Mouse (Mus musculus): ENCODE results near the gene Gm15557. TPM values are rescaled to one million over a fixed set of nuclear protein-coding genes. Genes with fewer than 3 reads are reported as not detected.
"Not testable (repeated sequence)": the region's sequence is repeated elsewhere in the genome, so short reads cannot be mapped to it uniquely, and the experiment has no call there.

Gm15557 gene
- total RNA-seq (2018; cell fraction: chromatin; rRNA removed) = not detected
- total RNA-seq (2018; cell fraction: cytosol; rRNA removed) = not detected
- total RNA-seq (2018; cell fraction: nucleus; rRNA removed) = not detected
- polyA plus RNA-seq (2018) = not detected in 3 replicates

DNA sequence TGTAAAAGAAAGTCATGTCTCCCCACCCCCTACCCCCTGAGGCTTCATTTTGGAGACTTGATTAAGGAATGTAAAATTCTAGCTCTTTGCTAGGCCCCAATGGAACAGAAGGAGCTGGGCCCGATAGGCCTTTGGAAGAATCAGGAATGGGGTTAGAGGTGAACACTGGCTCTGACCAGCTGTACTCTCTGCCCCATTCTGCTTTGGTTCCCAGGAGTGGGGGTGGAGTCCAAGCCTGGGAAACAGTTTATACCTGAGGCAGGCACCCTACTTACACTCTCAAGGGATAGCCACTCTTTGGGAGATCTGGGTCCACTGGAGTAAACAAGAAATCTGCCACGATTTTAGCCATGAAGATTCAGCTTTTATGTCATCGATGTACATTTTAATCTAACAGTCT, at the start of gene Gm15557:
Gm15557 (plus strand) TSS at position 48 of the 400 bp plus-strand sequence.
- H3K27ac ChIP-seq = no peak within 1 kb of the TSS
- H3K4me3 ChIP-seq (ENCODE audit: inconsistent target) = no peak within 1 kb of the TSS
- no peaks in the 10 kb centered on the region for H3K36me3 ChIP-seq (ENCODE audit: inconsistent target)
- WGBS (ENCODE audit: missing documents) = 93% methylated on average over 3 of the region's 3 CpGs
- no peaks in the 10 kb centered on the region for H3K79me2 ChIP-seq (ENCODE audit: inconsistent target)

DNA sequence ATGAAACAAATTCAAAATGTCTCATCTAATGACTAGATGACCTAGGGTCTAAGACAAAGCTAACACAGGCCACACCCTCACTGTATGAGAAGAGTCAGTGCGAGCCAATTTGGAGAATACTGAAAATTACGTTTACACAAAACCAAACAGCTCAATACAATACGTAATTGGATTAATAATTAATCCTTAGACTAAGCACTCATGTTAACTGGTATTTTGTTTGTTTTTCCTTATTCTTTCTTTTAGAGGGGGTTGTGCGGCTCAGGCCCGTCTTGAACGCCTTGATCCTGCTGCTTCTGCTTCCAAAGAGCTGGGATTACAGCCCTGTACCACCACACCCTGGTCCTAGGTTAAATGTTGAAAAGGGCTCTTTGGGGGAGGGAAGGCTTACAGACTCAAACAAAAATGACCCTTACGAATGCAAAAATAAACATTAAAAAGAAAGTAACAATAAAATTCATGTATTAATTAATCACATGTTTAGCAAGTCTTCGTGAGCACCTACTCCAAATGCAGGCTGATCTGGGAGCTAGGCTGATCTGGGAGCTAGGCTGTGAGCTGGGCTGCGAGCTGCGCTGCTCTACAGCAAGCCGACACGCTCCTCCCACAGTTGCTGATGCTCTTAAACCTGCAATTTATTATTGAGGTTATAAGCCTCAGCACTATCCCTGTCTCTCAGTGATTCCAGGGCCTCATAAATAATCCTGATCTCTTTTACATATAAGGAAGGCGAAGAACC, 46.1 kb upstream of the Gm15557 start:
- no peak overlapping the region for H3K4me3 ChIP-seq (ENCODE audit: inconsistent target)
- 0 out of 2 replicates have a peak, but pooled peaks cover 14% of the 10 kb centered on the region for H3K36me3 ChIP-seq (ENCODE audit: inconsistent target)
- 95% methylated on average over 13 of the region's 13 CpGs for WGBS (ENCODE audit: missing documents)
- no peaks in the 10 kb centered on the region for H3K79me2 ChIP-seq (ENCODE audit: inconsistent target)
- no peak overlapping the region for H3K27ac ChIP-seq

DNA sequence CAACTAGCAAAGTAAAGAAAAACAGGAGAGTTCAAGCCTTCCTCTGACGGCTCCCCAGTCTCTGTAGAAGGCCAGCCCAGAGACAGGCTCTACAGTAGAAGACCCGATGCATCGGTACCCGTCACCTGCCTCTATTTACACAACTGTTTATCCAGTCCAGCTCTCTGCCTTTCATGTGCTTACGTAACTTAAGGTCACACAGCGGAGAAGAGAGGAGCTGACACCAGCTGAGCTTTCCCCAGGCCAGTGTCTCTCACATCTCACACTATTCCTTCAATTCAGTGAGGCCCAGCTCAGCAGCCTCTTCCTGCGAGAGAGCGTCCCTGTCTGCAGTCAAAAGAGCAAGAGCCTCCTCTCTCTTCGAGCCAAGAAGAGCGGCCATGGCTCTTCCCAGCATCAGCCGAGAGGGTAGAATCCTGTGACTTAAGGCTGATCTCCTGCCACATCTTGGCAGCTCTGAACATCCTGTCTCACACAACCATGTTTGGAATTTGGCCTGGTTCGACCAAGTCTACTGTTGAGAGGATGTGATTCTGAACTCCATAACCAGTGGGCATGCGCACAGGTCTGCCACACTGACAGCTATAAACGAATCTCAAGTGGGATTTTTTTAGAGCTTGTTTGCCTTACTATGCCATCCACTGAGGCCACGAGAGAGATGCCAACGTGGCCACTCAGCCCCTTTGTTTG, 45.3 kb upstream of the Gm15557 start:
- H3K4me3 ChIP-seq (ENCODE audit: inconsistent target) = no peak overlapping the region
- H3K36me3 ChIP-seq (ENCODE audit: inconsistent target) = 0 out of 2 replicates have a peak, but pooled peaks cover 18% of the 10 kb centered on the region
- H3K27ac ChIP-seq = no peak overlapping the region
- H3K79me2 ChIP-seq (ENCODE audit: inconsistent target) = no peaks in the 10 kb centered on the region
- 97% methylated on average over 16 of the region's 16 CpGs for WGBS (ENCODE audit: missing documents)

DNA sequence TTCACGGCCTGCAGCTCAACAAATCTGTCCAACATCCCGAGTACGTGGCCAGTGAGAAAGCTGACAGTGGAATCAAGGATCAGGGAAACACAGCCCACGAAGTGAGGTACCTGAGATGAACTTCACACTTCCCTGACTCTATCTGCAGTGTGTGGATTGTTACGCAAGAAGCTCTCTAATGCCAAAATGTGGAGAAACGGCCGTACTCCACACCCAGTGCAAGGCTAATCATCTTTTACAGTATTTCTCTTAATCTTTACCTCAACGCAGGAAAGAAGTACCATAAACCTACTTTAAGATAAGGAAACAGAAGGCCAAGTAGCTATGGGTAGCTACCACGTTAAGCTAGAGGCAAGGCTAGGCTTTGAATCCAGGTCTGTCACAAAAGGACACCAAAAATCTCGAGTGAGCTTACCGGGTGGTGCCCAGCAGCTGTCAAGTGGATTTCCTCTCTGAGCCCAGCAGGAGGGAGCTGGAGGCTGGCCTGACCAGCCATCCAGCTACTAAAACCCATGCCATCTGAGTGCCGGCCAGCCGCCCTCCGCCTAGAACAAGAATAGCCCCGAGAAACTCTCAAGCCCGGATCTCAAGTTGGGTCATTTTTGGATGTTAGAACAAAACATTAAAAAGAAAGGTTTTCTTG, 37.4 kb upstream of the Gm15557 start:
- no peak overlapping the region for H3K27ac ChIP-seq
- 77% methylated on average over 16 of the region's 16 CpGs for WGBS (ENCODE audit: missing documents)
- H3K79me2 ChIP-seq (ENCODE audit: inconsistent target) = no peaks in the 10 kb centered on the region
- H3K4me3 ChIP-seq (ENCODE audit: inconsistent target) = no peak overlapping the region
- H3K36me3 ChIP-seq (ENCODE audit: inconsistent target) = peaks cover 17% of the 10 kb centered on the region

DNA sequence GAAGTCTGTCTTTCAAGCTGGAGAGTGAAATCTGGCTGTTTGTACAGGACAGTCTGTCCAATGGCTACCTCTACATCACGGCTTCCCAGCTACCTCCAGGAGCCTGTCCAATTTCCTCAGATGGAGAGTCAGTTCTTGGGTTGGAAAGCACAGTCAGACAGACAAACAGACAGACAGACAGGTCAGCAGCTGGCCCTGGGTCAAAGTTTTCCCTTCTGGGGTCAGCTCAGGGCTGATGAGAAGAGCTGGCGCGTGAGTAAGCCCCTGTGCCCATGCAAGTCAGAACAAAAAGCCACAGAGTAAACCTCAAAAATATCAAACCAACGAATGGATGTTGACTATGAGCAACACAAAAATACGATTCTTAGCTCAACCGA, 36.9 kb upstream of the Gm15557 start:
- Histone ChIP-seq H3K27ac (no peak overlapping the region), H3K36me3 (ENCODE audit: inconsistent target) (peaks cover 16% of the 10 kb centered on the region), H3K79me2 (ENCODE audit: inconsistent target) (no peaks in the 10 kb centered on the region), H3K4me3 (ENCODE audit: inconsistent target) (no peak overlapping the region)
- WGBS (ENCODE audit: missing documents) = 90% methylated on average over 6 of the region's 6 CpGs

DNA sequence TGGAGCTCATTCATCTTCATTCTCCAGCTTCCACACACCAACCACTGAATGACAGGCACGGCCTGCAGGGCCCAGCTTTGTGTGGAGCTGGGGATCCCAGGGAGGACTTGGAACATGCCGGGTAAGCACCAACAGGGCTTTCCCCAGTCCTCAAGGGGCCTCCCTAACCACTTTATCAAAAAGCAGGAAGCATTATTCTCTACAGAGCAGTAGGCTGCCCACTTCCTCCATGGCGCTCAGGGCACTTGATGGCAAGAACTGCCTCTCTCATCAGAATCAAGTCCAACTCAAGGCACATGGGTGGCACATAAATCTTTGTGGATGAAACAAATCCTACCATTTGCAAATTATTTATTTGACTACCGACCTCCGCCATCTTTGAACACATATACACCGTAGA, 25.8 kb upstream of the Gm15557 start:
- peaks cover 20% of the 10 kb centered on the region for H3K79me2 ChIP-seq (ENCODE audit: inconsistent target)
- 55% methylated on average over 6 of the region's 6 CpGs for WGBS (ENCODE audit: missing documents)
- H3K36me3 ChIP-seq (ENCODE audit: inconsistent target) = peaks cover 30% of the 10 kb centered on the region
- H3K27ac ChIP-seq = no peak overlapping the region
- H3K4me3 ChIP-seq (ENCODE audit: inconsistent target) = no peak overlapping the region

DNA sequence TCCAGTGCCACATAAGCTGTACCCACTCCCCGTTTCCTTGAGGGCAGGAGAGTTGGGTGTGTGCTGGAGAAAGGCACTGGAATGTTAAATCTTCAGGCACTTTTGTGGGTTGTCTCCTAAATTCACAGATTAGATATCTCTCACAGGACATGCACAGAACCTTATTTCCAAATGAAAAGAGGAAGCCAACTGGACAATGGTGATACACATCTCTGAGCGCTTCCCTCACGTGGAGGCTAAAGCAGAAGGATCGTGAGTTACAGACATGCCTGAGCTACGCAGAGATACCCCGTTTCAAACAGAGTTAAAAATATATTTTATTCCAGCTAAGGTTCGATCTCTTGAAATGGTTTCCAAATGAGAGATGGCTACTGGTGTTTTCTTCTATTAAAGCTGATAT, 17.4 kb upstream of the Gm15557 start:
- 80% methylated on average over 7 of the region's 7 CpGs for WGBS (ENCODE audit: missing documents)
- Histone ChIP-seq H3K27ac (no peak overlapping the region), H3K36me3 (ENCODE audit: inconsistent target) (peaks cover 5% of the 10 kb centered on the region; the same call in 1 of the 2 replicates), H3K79me2 (ENCODE audit: inconsistent target) (peaks cover 63% of the 10 kb centered on the region), H3K4me3 (ENCODE audit: inconsistent target) (no peak overlapping the region)

DNA sequence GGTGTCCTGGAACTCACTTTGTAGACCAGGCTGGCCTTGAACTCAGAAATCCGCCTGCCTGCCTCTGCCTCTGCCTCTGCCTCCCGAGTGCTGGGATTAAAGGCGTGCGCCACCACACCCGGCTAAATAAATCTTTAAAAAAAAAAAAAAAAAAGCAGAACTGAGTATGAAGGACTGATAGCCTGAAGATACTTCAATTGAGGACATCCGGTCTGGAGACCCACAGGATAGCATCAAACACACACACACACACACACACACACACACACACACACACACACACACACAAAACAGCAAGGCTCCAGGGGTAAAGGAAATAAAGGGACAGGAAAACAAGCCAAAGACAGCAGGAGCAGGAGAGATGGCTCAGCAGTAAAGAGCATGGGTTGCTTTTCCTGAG, 15.3 kb upstream of the Gm15557 start:
- not testable (repeated sequence) for H3K4me3 ChIP-seq (ENCODE audit: inconsistent target); H3K36me3 ChIP-seq (ENCODE audit: inconsistent target); H3K27ac ChIP-seq
- peaks cover 80% of the 10 kb centered on the region for H3K79me2 ChIP-seq (ENCODE audit: inconsistent target)
- 70% methylated on average over 2 of the region's 6 CpGs for WGBS (ENCODE audit: missing documents)

DNA sequence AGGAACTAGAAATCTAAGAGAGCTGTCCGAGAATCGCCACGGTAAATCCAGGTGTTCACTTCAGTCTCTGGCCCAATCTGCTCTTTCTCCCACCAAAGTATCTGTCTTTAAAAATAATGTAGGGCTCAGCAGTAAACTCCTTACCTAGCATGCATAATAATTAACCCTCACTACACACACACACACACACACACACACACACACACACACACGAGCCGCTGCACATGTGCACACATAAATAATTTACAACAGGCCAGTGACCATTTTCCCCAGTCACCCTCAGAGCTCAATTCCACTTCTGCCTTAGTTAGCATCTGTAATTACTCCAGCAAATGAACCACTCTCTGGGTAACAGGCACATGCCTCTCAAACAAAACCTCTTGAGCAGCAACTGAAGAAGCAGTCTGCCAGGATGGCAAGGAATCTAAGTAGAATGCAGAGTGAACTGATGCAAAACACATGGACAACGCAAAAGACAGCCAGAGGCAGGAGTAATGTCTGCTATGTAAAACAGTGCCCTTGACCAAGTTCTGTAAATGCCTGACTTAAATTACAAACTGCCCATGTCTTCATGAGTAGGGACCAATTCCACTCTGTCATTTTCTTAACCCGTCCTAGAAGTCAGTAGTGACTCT, 11.7 kb upstream of the Gm15557 start:
- H3K27ac ChIP-seq = no peak overlapping the region
- peaks cover 60% of the 10 kb centered on the region for H3K79me2 ChIP-seq (ENCODE audit: inconsistent target)
- H3K4me3 ChIP-seq (ENCODE audit: inconsistent target) = peak overlapping the region; percentile 79
- WGBS (ENCODE audit: missing documents) = 74% methylated on average over 7 of the region's 7 CpGs
- no peaks in the 10 kb centered on the region for H3K36me3 ChIP-seq (ENCODE audit: inconsistent target)

DNA sequence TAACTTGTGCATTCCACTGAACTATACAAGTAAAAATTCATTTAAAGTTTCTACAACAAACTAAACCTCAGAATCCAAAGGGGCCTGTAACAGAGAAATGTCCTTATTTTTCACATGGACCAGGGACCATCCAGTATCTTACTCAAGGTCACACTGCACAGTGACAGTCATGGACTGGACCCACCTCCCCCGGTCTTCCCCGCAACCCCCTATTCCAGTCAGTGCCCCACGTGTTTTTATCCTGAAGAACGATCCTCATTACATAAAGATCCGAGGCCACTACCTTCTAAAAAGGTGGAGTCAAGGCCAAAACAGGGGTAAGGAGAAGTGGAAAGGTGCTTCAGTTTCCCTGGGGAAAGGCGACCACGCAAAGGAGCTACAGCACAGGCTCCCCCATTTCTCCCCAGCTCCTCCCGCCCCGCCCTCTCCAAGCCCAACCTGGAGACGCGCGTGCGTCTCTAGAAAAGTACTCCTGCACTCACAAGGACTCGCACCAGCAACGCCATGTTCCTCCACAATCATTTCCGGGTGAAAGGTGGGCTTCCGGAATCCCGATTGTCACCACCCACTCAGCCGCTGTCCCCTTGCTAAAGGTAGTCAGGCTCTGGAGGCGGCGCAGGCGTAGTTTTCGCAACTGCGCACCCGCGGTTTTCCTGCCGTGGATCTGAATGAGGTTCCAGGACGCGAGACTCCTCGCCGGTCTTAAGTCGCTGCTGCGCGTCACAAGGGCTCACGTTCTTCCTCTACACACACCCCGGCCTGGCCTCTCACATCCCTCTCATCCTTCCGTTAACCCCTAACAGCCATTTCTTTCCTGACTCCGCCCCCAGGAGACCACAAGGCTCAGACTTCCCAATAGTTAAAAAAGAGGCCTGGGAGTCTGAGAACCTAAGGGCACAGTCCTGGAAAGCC, 10.7 kb upstream of the Gm15557 start, which contains the start of gene Uqcc1:
Uqcc1 (minus strand) TSS at position 780 of the 912 bp plus-strand sequence.
- peaks cover 50% of the 10 kb centered on the region for H3K79me2 ChIP-seq (ENCODE audit: inconsistent target)
- H3K4me3 ChIP-seq (ENCODE audit: inconsistent target) = peak within 1 kb of the TSS; percentile 79
- 1% methylated on average over 33 of the region's 38 CpGs for WGBS (ENCODE audit: missing documents)
- H3K36me3 ChIP-seq (ENCODE audit: inconsistent target) = no peaks in the 10 kb centered on the region
- peak within 1 kb of the TSS; percentile 74 for H3K27ac ChIP-seq

DNA sequence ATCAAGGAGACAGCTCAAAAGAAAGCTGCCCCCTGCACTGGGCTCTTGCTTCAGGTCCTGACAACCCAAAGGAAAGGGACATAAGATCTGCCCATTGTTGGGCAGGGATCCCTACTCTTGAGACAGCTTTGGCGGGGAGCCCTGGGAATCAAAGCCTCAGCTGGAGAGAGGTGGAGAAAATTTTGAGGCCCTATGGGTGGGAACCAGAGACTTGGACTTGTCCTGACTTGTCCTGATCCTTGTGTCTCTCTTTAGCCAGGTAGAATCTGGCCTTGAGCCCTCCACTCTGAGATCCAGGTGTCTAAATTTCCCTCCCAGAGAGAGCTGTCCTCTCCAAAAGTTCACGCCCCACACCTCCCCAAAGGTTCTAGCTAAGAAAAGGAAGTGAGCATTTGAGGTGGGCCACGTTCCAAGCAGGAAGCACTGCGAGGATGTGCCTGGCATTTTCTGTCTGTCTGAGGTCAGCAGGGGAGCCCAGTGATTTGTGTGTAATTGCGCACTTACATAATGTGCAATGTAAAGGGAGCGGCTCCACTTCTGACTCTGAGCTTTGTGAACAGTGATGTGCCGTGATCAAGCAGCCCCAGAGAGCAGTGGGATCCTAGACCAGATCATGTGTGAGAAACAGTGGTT, 515 bp upstream of the Gm15557 start:
- Histone ChIP-seq H3K27ac (no peak overlapping the region), H3K36me3 (ENCODE audit: inconsistent target) (no peaks in the 10 kb centered on the region), H3K4me3 (ENCODE audit: inconsistent target) (no peak overlapping the region), H3K79me2 (ENCODE audit: inconsistent target) (no peaks in the 10 kb centered on the region)
- WGBS (ENCODE audit: missing documents) = 34% methylated on average over 7 of the region's 7 CpGs

DNA sequence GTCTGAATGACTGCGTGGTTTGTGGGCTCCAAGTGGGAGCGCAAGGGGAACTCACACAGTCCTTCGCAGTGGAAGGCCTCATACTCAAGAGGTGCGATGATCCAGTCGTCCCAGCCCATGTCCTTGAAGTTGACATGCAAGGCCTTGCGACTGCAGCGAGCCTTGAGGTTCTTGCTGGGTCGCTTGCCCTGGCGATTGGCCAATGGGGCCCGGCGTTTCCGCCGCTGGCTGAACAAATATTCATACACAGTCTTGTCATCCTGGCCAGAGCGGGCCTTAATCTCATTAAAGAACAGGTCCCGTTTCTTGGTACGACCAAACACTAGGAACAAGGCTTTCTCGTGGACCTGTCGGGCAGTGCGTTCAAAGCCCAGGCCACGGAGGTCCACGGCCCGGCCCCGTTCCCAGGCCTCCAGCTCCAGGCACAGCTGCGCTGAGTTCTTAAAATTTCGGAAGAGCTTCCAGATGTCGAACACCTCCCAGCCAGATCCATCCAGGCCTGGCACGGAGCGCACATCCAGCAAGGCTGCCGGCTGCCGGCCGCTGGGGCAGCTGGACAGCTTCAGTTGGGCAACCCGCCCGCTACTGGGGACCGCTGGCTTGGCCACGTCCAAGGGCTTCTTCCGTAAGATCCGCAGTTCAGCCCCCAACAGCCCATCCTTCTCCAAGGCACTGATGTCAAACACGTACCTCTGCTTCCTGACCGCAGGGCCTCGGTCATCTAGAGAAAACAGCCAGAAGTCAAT, 1.3 kb downstream of the Gm15557 start:
- Histone ChIP-seq H3K27ac (no peak overlapping the region), H3K36me3 (ENCODE audit: inconsistent target) (no peaks in the 10 kb centered on the region), H3K4me3 (ENCODE audit: inconsistent target) (no peak overlapping the region), H3K79me2 (ENCODE audit: inconsistent target) (no peaks in the 10 kb centered on the region)
- WGBS (ENCODE audit: missing documents) = 93% methylated on average over 40 of the region's 40 CpGs

DNA sequence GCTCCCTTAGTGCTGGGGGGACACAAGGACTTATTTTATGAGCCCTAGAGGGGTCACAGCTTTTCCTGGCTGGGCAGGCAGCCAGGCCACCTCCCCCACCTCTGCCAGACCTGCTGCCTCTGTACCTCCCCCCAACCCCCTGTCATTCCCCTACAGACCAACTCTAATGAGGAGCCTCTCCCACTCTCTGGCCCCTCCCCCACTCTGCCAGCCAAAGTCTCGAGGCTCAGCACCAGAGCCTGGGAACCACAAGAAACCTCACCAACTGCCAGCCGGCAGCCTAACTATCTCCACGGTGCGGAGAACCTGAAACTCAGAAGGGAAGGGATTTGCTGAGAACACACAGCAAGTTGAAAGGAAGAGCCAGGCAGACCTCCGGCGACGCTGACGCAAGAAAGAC, 2.9 kb downstream of the Gm15557 start:
- Histone ChIP-seq H3K36me3 (ENCODE audit: inconsistent target) (no peaks in the 10 kb centered on the region), H3K79me2 (ENCODE audit: inconsistent target) (no peaks in the 10 kb centered on the region), H3K27ac (no peak overlapping the region), H3K4me3 (ENCODE audit: inconsistent target) (no peak overlapping the region)
- 33% methylated on average over 8 of the region's 8 CpGs for WGBS (ENCODE audit: missing documents)
